Mouse (Mus musculus): ENCODE measurements around the gene Nrf1.
A peak's percentile ranks its signal among the peaks of the same experiment; 100 is the strongest.

The Nrf1 gene

GRCm38 (mm10) chr6:30175225-30175917 is 127.6 kb downstream of the Nrf1 start:
- no peak for DNase-seq (ENCODE audit: low read depth, low spot score)

DNA sequence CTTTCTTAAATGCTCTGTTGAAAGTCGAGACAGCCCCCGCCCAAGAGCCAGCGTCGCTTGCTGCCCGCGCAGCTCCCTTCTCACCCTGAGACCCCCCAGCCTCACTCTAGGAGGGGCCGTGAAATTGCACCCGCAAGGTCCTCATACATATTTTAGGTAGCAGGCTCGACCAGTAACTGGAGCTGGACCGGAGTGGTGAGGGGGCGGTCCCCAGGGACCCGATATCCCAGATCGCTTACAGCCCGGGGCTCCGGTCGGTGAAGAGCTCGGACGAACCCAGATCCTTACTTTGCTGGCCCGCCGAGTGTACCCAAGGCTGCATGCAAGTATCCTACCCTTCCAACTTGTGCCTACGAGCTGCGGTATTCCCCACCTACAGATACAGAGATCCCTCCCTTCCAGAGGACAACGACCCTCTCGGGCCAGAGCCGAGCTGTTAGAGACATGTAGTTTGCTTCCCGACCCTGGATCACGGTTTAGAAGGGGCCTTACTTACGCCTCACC is 128.2 kb downstream of the Nrf1 start:
- no peak for DNase-seq (ENCODE audit: low read depth, low spot score)

DNA sequence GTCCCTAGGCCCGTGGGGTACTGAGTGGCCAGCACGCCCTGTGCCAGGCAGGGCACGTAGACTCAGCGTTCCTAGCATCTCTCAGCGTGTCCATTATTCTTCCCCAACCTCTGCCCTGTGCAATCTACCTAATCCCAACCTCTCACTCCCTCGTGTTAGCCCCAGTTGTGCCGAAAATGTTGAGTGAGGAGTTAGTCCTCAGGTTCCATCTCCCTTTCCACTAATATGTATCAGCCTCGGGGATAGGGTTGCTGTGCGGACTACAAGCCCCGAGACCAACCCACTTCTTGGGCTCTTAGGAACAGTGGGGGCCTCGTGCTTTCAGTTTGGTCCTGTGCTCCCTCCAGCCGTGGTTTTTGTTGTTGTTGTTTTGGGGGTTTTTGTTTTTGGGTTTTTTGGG is 128.7 kb downstream of the Nrf1 start:
- DNase-seq (ENCODE audit: low read depth, low spot score): no peak

GRCm38 (mm10) chr6:30177305-30177704 is 129.5 kb downstream of the Nrf1 start:
- no peak for DNase-seq (ENCODE audit: low read depth, low spot score)

- DNase-seq (ENCODE audit: low read depth, low spot score): peak; percentile 30
These were observed 130.3 kb downstream of the Nrf1 start for GRCm38 (mm10) chr6:30178023-30178639.

DNA sequence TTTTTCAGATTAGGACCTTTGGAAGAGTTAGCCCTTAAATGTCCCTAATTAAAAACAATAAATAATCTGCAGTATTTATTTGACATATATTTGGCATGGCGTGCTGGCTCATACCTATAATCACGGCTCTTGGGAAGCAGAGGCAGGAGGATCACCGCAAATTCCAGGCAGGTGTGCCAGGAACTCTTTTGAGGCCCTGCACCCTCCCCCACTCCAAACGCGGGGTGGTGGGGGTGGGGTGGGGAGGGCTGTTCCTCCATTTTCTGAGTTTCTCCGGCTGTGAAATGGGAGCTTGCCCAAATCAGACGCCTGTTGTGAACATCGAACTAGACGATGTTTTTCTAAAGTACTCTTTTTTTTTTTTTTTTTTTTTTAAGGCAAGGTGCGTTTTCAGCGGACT is 131.3 kb downstream of the Nrf1 start:
- no peak for DNase-seq (ENCODE audit: low read depth, low spot score)

DNA sequence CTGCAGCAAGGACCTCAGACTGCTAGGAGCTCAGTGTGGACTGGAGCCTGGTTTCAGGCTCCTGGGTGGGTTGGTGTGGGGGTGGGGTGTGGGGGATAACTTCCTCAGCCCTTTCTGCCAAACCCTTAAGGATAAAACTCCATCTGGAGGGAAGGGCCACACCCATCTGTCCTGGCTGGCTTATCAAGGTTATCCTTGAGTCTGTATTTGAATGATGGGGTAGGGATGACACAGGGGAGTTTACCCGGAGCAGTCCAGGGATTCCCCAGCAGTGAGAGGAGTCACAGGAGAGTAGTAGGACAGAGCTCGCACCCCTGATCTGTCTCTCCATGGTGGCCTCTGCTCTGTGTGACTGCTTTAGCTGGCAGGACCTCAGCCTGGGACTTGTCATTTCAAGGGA is 132.5 kb downstream of the Nrf1 start:
- DNase-seq (ENCODE audit: low read depth, low spot score): no peak

DNA sequence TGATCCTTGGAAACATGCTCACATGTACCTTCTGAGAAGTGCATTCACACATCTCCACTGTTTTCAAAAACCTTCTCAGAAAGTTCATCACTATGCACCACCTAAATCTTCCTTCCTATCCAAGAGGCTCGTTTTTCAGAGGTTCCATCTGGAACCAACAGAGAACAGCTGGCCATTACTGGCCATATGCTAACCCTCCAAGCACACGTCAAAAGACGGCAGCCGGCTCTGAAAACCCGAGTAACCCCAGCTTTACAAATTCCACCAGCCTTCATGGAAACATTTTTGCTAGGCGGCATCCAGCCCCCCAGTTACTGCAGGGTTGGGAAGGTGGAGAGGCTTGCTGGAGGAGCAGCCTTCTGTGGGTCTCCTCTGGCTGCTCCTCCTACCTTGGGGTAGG is 134.2 kb downstream of the Nrf1 start:
- DNase-seq (ENCODE audit: low read depth, low spot score): no peak

GRCm38 (mm10) chr6:30183624-30184023 is 135.8 kb downstream of the Nrf1 start:
- no peak for DNase-seq (ENCODE audit: low read depth, low spot score)

DNA sequence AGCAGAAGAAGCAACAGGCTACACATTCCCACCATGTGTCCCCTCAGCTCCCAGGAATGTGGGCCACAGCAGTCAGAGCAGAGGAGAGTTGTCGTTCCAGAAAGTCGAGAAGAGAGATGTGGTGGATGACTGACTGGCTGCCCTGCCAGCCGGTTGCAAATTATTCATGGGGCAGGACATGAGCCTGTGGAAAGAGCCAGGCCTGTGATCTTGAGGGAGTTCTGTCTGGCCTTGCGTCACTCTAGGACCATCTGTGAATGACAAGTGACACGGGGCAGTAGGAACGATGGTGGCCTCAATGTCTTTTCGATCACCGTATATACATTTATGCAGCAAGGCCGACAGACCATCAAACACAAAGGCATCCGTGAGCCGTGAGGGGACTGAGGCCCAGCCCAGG is 147.9 kb downstream of the Nrf1 start:
- no peak for DNase-seq (ENCODE audit: low read depth, low spot score)

DNA sequence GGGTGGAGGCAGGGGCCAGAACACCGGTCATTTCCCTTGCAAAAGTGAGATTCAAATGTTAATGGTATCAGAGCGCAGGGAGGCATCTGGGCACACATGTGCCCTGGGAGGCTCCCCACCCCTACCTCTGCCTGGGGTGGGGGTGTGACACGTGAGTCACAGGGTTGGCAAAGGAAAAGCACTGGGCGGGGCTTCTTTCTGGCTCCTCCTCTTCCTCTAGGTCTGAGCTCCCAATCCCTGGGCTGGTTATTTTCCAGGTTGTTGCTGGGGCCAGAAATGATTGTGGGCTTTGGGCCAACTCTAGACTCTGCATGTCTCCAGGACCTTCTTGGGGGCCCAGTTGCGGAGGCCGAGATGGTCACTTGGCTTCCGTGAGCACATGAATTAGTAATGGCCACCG is 148.4 kb downstream of the Nrf1 start:
- no peak for DNase-seq (ENCODE audit: low read depth, low spot score)
